7 mouse cellular contexts compared by ENCODE assay signal in genomic region chr9:59189141-59189540, GRCm38 (mm10).
A peak's percentile ranks its signal among the peaks of the same experiment; 100 is the strongest.
DNase-seq lines count a peak whose midpoint lies in the region; ATAC-seq and TF ChIP-seq lines count a peak whose summit lies in the region.

No protein-coding gene starts in this region.

- no peak for TF ChIP-seq CTCF in C2C12 (IDR thresholded peaks at IDR 0.05; ENCODE audit: control insufficient read depth, insufficient read depth, insufficient read length)

- no peak overlapping the region for H3K4me3 ChIP-seq in C2C12 (ENCODE audit: insufficient read depth, poor library complexity, severe bottlenecking)
- H3K4me3 ChIP-seq in intestine, embryonic 14.5 days (ENCODE audit: low read depth, low read length): no peak overlapping the region
- no peak overlapping the region for H3K4me3 ChIP-seq in limb, embryonic 15.5 days
- H3K4me3 ChIP-seq in stomach, embryonic 16.5 days (replicated peaks; ENCODE audit: low read length): no peak overlapping the region
- H3K4me3 ChIP-seq in midbrain, embryonic 15.5 days: no peak overlapping the region

- no peaks in the 10 kb centered on the region for H3K79me2 ChIP-seq in C2C12 (ENCODE audit: control insufficient read depth, insufficient read depth)

- no peaks in the 10 kb centered on the region for H3K79me3 ChIP-seq in C2C12 (ENCODE audit: low read depth)

- 0 out of 2 replicates have a peak overlapping the region, but pooled peaks have one; percentile 9 for H3K27ac ChIP-seq in intestine, embryonic 14.5 days (ENCODE audit: low read depth)
- H3K27ac ChIP-seq in limb, embryonic 15.5 days: no peak overlapping the region
- H3K27ac ChIP-seq in stomach, embryonic 16.5 days (ENCODE audit: low read length): 0 out of 2 replicates have a peak overlapping the region, but pooled peaks have one; percentile 15
- H3K27ac ChIP-seq in midbrain, embryonic 15.5 days: no peak overlapping the region

- H3K4me2 ChIP-seq in intestine, embryonic 14.5 days (ENCODE audit: low read length): peak overlapping the region; percentile 27
- no peak overlapping the region for H3K4me2 ChIP-seq in limb, embryonic 15.5 days
- peak overlapping the region; percentile 30 for H3K4me2 ChIP-seq in stomach, embryonic 16.5 days (ENCODE audit: low read depth, low read length)
- no peak overlapping the region for H3K4me2 ChIP-seq in midbrain, embryonic 15.5 days

- DNase-seq in adipocyte (ENCODE audit: low spot score): peak; percentile 93
- peak; percentile 94 for DNase-seq in fibroblast of lung, adult 2 months (ENCODE audit: low read depth)
- DNase-seq in intestine, embryonic 14.5 days (ENCODE audit: low spot score): no peak

- no peaks in the 10 kb centered on the region for H3K27me3 ChIP-seq in C2C12 (ENCODE audit: control insufficient read depth, insufficient read depth, insufficient read length)
- H3K27me3 ChIP-seq in intestine, embryonic 14.5 days (replicated peaks; ENCODE audit: control insufficient read depth, insufficient read depth, low read length): 0 out of 2 replicates have a peak, but pooled peaks cover 3% of the 10 kb centered on the region
- H3K27me3 ChIP-seq in limb, embryonic 15.5 days: peaks cover 6% of the 10 kb centered on the region; the same call in 1 of the 2 replicates
- no peaks in the 10 kb centered on the region for H3K27me3 ChIP-seq in stomach, embryonic 16.5 days (ENCODE audit: control insufficient read depth, insufficient read depth, low read length)
- no peaks in the 10 kb centered on the region for H3K27me3 ChIP-seq in midbrain, embryonic 15.5 days (replicated peaks)

- no peak overlapping the region for H3K9ac ChIP-seq in intestine, embryonic 14.5 days (ENCODE audit: low read length)
- H3K9ac ChIP-seq in limb, embryonic 15.5 days: no peak overlapping the region
- no peak overlapping the region for H3K9ac ChIP-seq in stomach, embryonic 16.5 days (ENCODE audit: low read length)
- H3K9ac ChIP-seq in midbrain, embryonic 15.5 days: no peak overlapping the region

- no peaks in the 10 kb centered on the region for H3K36me3 ChIP-seq in C2C12 (ENCODE audit: control insufficient read depth, insufficient read depth)
- H3K36me3 ChIP-seq in intestine, embryonic 14.5 days (ENCODE audit: control insufficient read depth, insufficient read depth, low read length): no peaks in the 10 kb centered on the region
- no peaks in the 10 kb centered on the region for H3K36me3 ChIP-seq in limb, embryonic 15.5 days
- no peaks in the 10 kb centered on the region for H3K36me3 ChIP-seq in stomach, embryonic 16.5 days (ENCODE audit: control insufficient read depth, insufficient read depth, low read length)
- H3K36me3 ChIP-seq in midbrain, embryonic 15.5 days (replicated peaks): no peaks in the 10 kb centered on the region

- peak overlapping the region; percentile 49 for H3ac ChIP-seq in C2C12 (ENCODE audit: control insufficient read depth, insufficient read length, low read depth)

- peaks cover 31% of the 10 kb centered on the region for H3K4me1 ChIP-seq in intestine, embryonic 14.5 days (replicated peaks; ENCODE audit: control insufficient read depth, insufficient read depth, low read length)
- peaks cover 14% of the 10 kb centered on the region; the same call in 1 of the 2 replicates for H3K4me1 ChIP-seq in limb, embryonic 15.5 days
- H3K4me1 ChIP-seq in stomach, embryonic 16.5 days (ENCODE audit: control insufficient read depth, insufficient read depth, low read length): peaks cover 16% of the 10 kb centered on the region
- no peaks in the 10 kb centered on the region for H3K4me1 ChIP-seq in midbrain, embryonic 15.5 days

- peak; percentile 62; the same call in 1 of the 2 replicates for ATAC-seq in intestine, embryonic 14.5 days (replicated peaks; ENCODE audit: low FRiP score, low TSS enrichment, low read depth)
- peak; percentile 67; the same call in 1 of the 2 replicates for ATAC-seq in limb, embryonic 15.5 days (ENCODE audit: insufficient number of reproducible peaks, low FRiP score, low TSS enrichment, low read depth)
- peak; percentile 58; the same call in 1 of the 2 replicates for ATAC-seq in stomach, embryonic 16.5 days (ENCODE audit: insufficient read depth, low FRiP score)
- ATAC-seq in midbrain, embryonic 15.5 days (replicated peaks): no peak

- WGBS in intestine, embryonic 14.5 days: 12% methylated on average over 9 of the region's 9 CpGs
- WGBS in limb, embryonic 15.5 days: 18% methylated on average over 9 of the region's 9 CpGs
- 16% methylated on average over 9 of the region's 9 CpGs for WGBS in stomach, embryonic 16.5 days
- 51% methylated on average over 9 of the region's 9 CpGs for WGBS in midbrain, embryonic 15.5 days

- H3K9me3 ChIP-seq in intestine, embryonic 14.5 days (ENCODE audit: control insufficient read depth, low read length): no peaks in the 10 kb centered on the region
- no peaks in the 10 kb centered on the region for H3K9me3 ChIP-seq in limb, embryonic 15.5 days
- H3K9me3 ChIP-seq in stomach, embryonic 16.5 days (replicated peaks; ENCODE audit: control insufficient read depth, low read length): no peaks in the 10 kb centered on the region
- H3K9me3 ChIP-seq in midbrain, embryonic 15.5 days: no peaks in the 10 kb centered on the region

TF ChIP-seq in C2C12, 6 proteins besides CTCF, POLR2A, EP300 and RAD21:
- TF ChIP-seq MYOG (IDR thresholded peaks at IDR 0.05; ENCODE audit: control insufficient read depth, extremely low read depth, insufficient read length) (no peak), MAX (IDR thresholded peaks at IDR 0.05) (peak; percentile 38)

Comparison
In these comparisons a context has a peak if more than half of its experiments do, and no peak if none do; other contexts are left out.
1. H3K27ac ChIP-seq: peak in intestine, embryonic 14.5 days (single experiment) and stomach, embryonic 16.5 days (single experiment); none in limb, embryonic 15.5 days (single experiment) and midbrain, embryonic 15.5 days (single experiment).
2. H3K4me2 ChIP-seq: peak in intestine, embryonic 14.5 days (single experiment) and stomach, embryonic 16.5 days (single experiment); none in limb, embryonic 15.5 days (single experiment) and midbrain, embryonic 15.5 days (single experiment).